Mouse (Mus musculus): ENCODE data around the gene Cd86. TPM values are rescaled to one million over a fixed set of nuclear protein-coding genes. Genes with fewer than 3 reads are reported as not detected.

The Cd86 gene
- polyA plus RNA-seq, 1 experiment from 2014 or later, result 1.2 TPM

DNA sequence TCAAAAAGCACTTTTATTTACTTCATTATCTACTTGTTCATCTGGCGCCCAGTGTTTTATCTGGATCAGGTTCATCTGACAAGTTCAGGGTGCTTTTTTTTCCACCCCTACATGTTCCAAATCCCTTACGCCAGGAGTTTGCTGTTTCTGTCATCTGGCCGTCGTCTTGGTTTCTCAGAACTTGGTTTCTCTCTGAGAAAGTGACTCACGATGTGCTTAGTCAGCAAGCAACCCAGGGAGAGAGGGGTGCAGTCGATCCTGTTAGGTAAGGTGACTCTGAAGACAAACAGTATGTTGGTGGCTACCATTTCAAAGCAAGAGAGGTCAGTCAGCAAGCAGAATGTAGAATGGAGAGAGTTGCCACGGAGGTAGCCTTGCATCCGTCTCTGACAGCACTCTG, 93.9 kb downstream of the Cd86 start:
- Histone ChIP-seq H3K9me3 (no peaks in the 10 kb centered on the region), H3K27ac (no peak overlapping the region), H3K9ac (no peak overlapping the region), H3K4me1 (no peaks in the 10 kb centered on the region), H3K4me2 (replicated peaks) (no peak overlapping the region), H3K4me3 (no peak overlapping the region), H3K36me3 (no peaks in the 10 kb centered on the region), H3K27me3 (no peaks in the 10 kb centered on the region)
- ATAC-seq (ENCODE audit: low FRiP score, low read depth), result no peak
- 73% methylated on average over 8 of the region's 8 CpGs for WGBS

GRCm38 (mm10) chr16:36561386-36562338, 104.2 kb downstream of the Cd86 start, which contains the start of gene Casr:
Gene Casr (minus strand): TSS chr16:36562141.
- WGBS, result 3% methylated on average over 36 of the region's 36 CpGs
- 0 out of 2 replicates have a peak, but pooled peaks have one; percentile 11 for ATAC-seq (ENCODE audit: low FRiP score, low read depth)
- H3K27ac ChIP-seq, result no peak within 1 kb of the TSS
- peaks cover 11% of the 10 kb centered on the region for H3K4me1 ChIP-seq
- peak within 1 kb of the TSS; percentile 40 for H3K4me3 ChIP-seq
- H3K4me2 ChIP-seq (replicated peaks), result peak within 1 kb of the TSS; percentile 73
- peaks cover 43% of the 10 kb centered on the region for H3K27me3 ChIP-seq
- H3K9me3 ChIP-seq, result no peaks in the 10 kb centered on the region
- H3K9ac ChIP-seq, result peak within 1 kb of the TSS; percentile 45; the same call in 1 of the 2 replicates
- H3K36me3 ChIP-seq, result no peaks in the 10 kb centered on the region

GRCm38 (mm10) chr16:36559573-36559972, 106.3 kb downstream of the Cd86 start:
- no peak overlapping the region for H3K4me2 ChIP-seq (replicated peaks)
- no peak overlapping the region for H3K27ac ChIP-seq
- H3K36me3 ChIP-seq, result no peaks in the 10 kb centered on the region
- H3K4me3 ChIP-seq, result no peak overlapping the region
- peaks cover 11% of the 10 kb centered on the region for H3K4me1 ChIP-seq
- WGBS, result 85% methylated on average over 6 of the region's 6 CpGs
- no peaks in the 10 kb centered on the region for H3K9me3 ChIP-seq
- peaks cover 43% of the 10 kb centered on the region for H3K27me3 ChIP-seq
- ATAC-seq (ENCODE audit: low FRiP score, low read depth), result no peak
- no peak overlapping the region for H3K9ac ChIP-seq

- no peaks in the 10 kb centered on the region for H3K4me1 ChIP-seq
- H3K9me3 ChIP-seq, result peaks cover 8% of the 10 kb centered on the region
- H3K36me3 ChIP-seq, result no peaks in the 10 kb centered on the region
- no peak overlapping the region for H3K4me2 ChIP-seq (replicated peaks)
- ATAC-seq (ENCODE audit: low FRiP score, low read depth), result no peak
- no peak overlapping the region for H3K27ac ChIP-seq
- H3K4me3 ChIP-seq, result no peak overlapping the region
- WGBS, result 75% methylated on average over 10 of the region's 10 CpGs
- no peak overlapping the region for H3K9ac ChIP-seq
- H3K27me3 ChIP-seq, result peaks cover 16% of the 10 kb centered on the region
Measured at GRCm38 (mm10) chr16:36555672-36556165, 110.2 kb downstream of the Cd86 start.

Other genes with a start within 250 kb of the Cd86 start
- gene Stfa3, start 210.7 kb downstream of the Cd86 start, polyA plus RNA-seq (2015; fragmentation: Nextera tagmentation; extraction: Ambion mirVana), result 0.83 and 1.1 TPM in 2 replicates
- 0.17 and 0.20 TPM in 2 replicates for gene Casr, start 103.9 kb downstream of the Cd86 start, polyA plus RNA-seq (2015; fragmentation: Nextera tagmentation; extraction: Ambion mirVana)
- 1.0 and 1.1 TPM in 2 replicates for gene Ildr1, start 27.9 kb upstream of the Cd86 start, polyA plus RNA-seq (2015; fragmentation: Nextera tagmentation; extraction: Ambion mirVana)
- 2.9 and 4.3 TPM in 2 replicates for gene Slc15a2, start 118.9 kb upstream of the Cd86 start, polyA plus RNA-seq (2015; fragmentation: Nextera tagmentation; extraction: Ambion mirVana)
- 58.6 and 62.2 TPM in 2 replicates for gene Iqcb1, start 162.3 kb upstream of the Cd86 start, polyA plus RNA-seq (2015; fragmentation: Nextera tagmentation; extraction: Ambion mirVana)
- gene Eaf2, start 208.9 kb upstream of the Cd86 start, polyA plus RNA-seq (2015; fragmentation: Nextera tagmentation; extraction: Ambion mirVana), result 2.2 and 3.2 TPM in 2 replicates
- 128 and 135 TPM in 2 replicates for gene Golgb1, start 209.1 kb upstream of the Cd86 start, polyA plus RNA-seq (2015; fragmentation: Nextera tagmentation; extraction: Ambion mirVana)

All from limb, embryonic 13.5 days (tissue).